Mouse (Mus musculus): ENCODE measurements around the gene Ctnna2.

The Ctnna2 gene

GRCm38 (mm10) chr6:77416999-77417398 is 562.5 kb downstream of the Ctnna2 start:
- DNase-seq: no peak

GRCm38 (mm10) chr6:77413530-77413929 is 566.0 kb downstream of the Ctnna2 start:
- no peak for DNase-seq

GRCm38 (mm10) chr6:77408481-77408880 is 571.0 kb downstream of the Ctnna2 start:
- DNase-seq: no peak

GRCm38 (mm10) chr6:77400751-77401150 is 578.7 kb downstream of the Ctnna2 start:
- DNase-seq: no peak

- DNase-seq: no peak
These were observed 587.8 kb downstream of the Ctnna2 start for GRCm38 (mm10) chr6:77391663-77392062.

GRCm38 (mm10) chr6:77381309-77381708 is 598.2 kb downstream of the Ctnna2 start:
- no peak for DNase-seq

- DNase-seq: no peak
These were observed 606.4 kb downstream of the Ctnna2 start for GRCm38 (mm10) chr6:77373132-77373531.

GRCm38 (mm10) chr6:77371147-77371546 is 608.4 kb downstream of the Ctnna2 start:
- DNase-seq: no peak

- no peak for DNase-seq
These were observed 621.0 kb downstream of the Ctnna2 start for GRCm38 (mm10) chr6:77358471-77358837.

GRCm38 (mm10) chr6:77357748-77358470 is 621.6 kb downstream of the Ctnna2 start:
- no peak for DNase-seq

- no peak for DNase-seq
These were observed 624.7 kb downstream of the Ctnna2 start for GRCm38 (mm10) chr6:77354826-77355225.

GRCm38 (mm10) chr6:77343781-77344180 is 635.7 kb downstream of the Ctnna2 start:
- no peak for DNase-seq

GRCm38 (mm10) chr6:77335537-77335936 is 644.0 kb downstream of the Ctnna2 start:
- no peak for DNase-seq

GRCm38 (mm10) chr6:77324748-77325147 is 654.8 kb downstream of the Ctnna2 start:
- no peak for DNase-seq

- DNase-seq: no peak
These were observed 655.2 kb downstream of the Ctnna2 start for GRCm38 (mm10) chr6:77324327-77324726.

GRCm38 (mm10) chr6:77306796-77307195 is 672.7 kb downstream of the Ctnna2 start:
- DNase-seq: no peak

- DNase-seq: no peak
These were observed 678.2 kb downstream of the Ctnna2 start for GRCm38 (mm10) chr6:77301305-77301704.

- DNase-seq: no peak
These were observed 688.1 kb downstream of the Ctnna2 start for GRCm38 (mm10) chr6:77291415-77291814.

GRCm38 (mm10) chr6:77288402-77288801 is 691.1 kb downstream of the Ctnna2 start:
- DNase-seq: no peak

GRCm38 (mm10) chr6:77286317-77286716 is 693.2 kb downstream of the Ctnna2 start:
- DNase-seq: no peak

- no peak for DNase-seq
These were observed 700.7 kb downstream of the Ctnna2 start for GRCm38 (mm10) chr6:77278794-77279193.

- DNase-seq: no peak
These were observed 714.3 kb downstream of the Ctnna2 start for GRCm38 (mm10) chr6:77265163-77265562.

GRCm38 (mm10) chr6:77257358-77258105 is 722.0 kb downstream of the Ctnna2 start:
- no peak for DNase-seq

- no peak for DNase-seq
These were observed 723.2 kb downstream of the Ctnna2 start for GRCm38 (mm10) chr6:77256348-77256747.

Measured in spleen, adult 18-20 months (tissue).